Mouse (Mus musculus) ovary, adult 10 weeks (tissue): Measurements from ENCODE around the gene Slc25a21. TPM values are rescaled to one million over a fixed set of nuclear protein-coding genes. Genes with fewer than 3 reads are reported as not detected.

Source experiments
- polyA plus RNA-seq: library from polyadenylated mRNA; stranded (reverse); fragments of 350-450 nt; fragmentation: Illumina TruSeq; extraction: RNeasy Lipid Tissue Mini Kit (QIAGEN cat#74804); gene quantifications from one replicate; pipeline ENCODE4 v1.2.3, GENCODE M21; 2014

Gene Slc25a21
- polyA plus RNA-seq, result 1.1 TPM

DNA sequence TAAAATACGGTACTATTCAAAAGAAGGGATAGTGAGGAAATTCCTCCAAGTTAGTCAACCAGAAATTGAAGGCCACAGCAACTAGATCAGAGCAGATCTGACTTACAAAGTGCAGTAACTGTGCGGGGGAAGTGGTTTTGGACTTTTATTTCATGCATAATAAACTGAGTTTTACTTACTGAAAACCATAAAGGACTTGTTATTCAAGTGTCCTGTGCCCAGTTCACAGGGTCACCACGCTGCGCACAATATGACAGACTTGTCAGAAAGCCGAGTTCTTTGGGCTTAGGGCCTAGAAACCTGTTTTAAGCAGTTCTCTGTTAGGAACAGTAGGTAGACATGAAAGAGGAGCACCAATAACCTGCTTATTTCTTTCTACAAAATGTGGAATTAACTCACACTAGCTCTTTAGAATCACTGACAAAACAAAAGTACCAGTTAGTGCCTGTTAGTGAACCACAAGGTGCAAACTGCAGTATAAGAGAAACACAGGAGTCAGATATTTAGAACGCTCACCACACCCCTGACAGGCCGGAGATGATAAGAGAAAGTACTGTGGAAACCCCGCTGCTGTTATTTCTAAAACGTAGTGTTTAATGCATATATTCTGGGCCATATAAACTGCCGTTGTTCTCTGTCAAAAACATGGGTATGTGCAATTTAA lies at the start of gene Slc25a21:
TSS of gene Slc25a21 (minus strand) at position 110 of the 664 bp plus-strand sequence.

DNA sequence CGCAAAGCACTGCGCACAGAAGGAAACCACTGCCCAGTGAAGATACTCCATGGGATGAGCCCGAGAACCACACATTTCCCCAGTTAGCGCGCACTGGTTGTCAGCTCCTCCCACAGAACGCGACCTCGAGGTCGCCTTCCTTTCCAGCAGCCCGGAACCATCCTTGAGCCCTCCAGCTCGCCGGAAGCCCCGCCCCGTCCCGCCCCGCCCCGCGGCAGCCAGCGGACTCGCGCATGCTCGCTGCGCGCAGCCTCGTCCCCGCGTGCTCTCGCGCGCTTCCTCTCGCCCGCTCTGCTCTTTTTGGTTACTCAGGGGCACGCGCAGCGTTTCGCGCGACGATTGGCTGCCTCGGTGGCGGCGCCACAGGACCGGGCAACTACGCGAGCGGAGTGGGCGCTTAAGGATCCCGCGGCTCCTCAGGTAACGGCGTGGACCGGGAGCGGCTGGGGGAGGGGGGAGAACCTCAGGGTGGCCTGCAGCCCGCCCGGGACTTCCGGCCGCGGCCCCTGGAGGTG lies 33.0 kb upstream of the Slc25a21 start, which contains the start of the genes Prps1l3 and Mipol1:
TSS of gene Prps1l3 (plus strand) at position 221 of the 515 bp plus-strand sequence.
TSS of gene Mipol1 (plus strand) at position 236 of the 515 bp plus-strand sequence.

DNA sequence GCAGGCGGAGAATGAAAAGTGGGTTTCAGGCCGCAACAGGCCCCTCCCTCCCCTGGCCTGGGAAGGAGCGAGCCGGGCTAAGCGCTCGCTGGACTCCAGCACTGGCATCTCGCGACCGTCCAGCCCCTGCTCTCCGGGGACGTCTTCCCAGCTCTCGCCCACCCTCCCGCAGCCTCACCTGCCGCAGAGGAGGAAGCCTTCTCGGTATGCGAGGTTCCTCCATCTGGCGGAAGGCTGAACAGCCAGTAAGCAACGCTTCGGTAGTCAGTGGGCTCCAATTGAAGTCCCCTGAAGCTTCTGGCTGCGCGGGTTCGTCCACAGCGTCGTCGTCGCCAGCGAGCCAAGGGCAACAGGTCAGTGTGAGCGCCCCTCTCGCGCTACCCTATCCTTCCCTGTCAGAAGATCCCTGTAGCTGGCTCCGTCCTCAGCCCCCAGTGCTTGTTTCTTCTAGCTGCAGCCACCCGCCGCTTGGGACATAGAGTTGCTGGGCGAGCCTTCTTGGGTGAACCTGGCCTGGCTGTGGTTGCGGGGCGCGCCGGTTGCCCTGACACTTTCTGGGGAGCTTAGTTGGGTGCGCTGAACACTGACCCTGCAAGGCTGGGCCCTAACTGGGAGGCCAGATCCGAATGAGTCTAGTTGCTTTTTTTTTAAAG lies 505.7 kb downstream of the Slc25a21 start, which contains the start of gene Pax9:
TSS of gene Pax9 (plus strand) at position 341 of the 653 bp plus-strand sequence.

Other genes with a start within 250 kb of the Slc25a21 start
- 94.0 TPM for gene Prps1l3, start 32.9 kb upstream of the Slc25a21 start, polyA plus RNA-seq
- gene Mipol1, start 33.0 kb upstream of the Slc25a21 start, polyA plus RNA-seq, result 24.9 TPM